Mouse (Mus musculus) E14TG2a.4 (cell line): Measurements from ENCODE around the gene Preb.

Experiments
- CTCF ChIP-seq: conservative IDR thresholded peaks from 2 replicates; pipeline ENCODE4 v1.5.1; 2014; ENCODE audit warnings: low read length
- NANOG ChIP-seq: IDR thresholded peaks from 2 replicates; pipeline ENCODE4 v1.6.1; 2014; ENCODE audit warnings: borderline replicate concordance, low read length, mixed read lengths
- POU5F1 ChIP-seq: IDR thresholded peaks from 2 replicates; pipeline ENCODE4 v1.6.1; 2014; ENCODE audit warnings: low read length, borderline replicate concordance

GRCm38 (mm10) chr5:30952551-30952950, 7.6 kb downstream of the Preb start:
- TF ChIP-seq CTCF (no peak), POU5F1 (no peak), NANOG (no peak)
